Mouse (Mus musculus) brain, embryonic 14.5 days (tissue): ENCODE measurements at regions not wholly inside any gene's neighbourhood (a gene's known extent, or its start where the extent isn't known, plus 50 kb on each side); places are given as distances from the start of the nearest gene placed in this dataset.

Source experiments
- CTCF ChIP-seq: fragments of 200-500 bp; IDR thresholded peaks from 2 replicates; pipeline ENCODE4 v1.5.1; 2012; ENCODE audit warnings: inconsistent platforms, mild to moderate bottlenecking, moderate library complexity, borderline replicate concordance; ENCODE audit not compliant: insufficient read depth, insufficient read length; ENCODE audit errors: extremely low read depth
- POLR2A ChIP-seq: fragments of 200-500 bp; IDR thresholded peaks from 2 replicates; pipeline ENCODE4 v1.6.1; 2012; ENCODE audit warnings: mild to moderate bottlenecking, inconsistent platforms, borderline replicate concordance; ENCODE audit not compliant: poor library complexity, insufficient read depth, insufficient read length, severe bottlenecking; ENCODE audit errors: extremely low read depth

DNA sequence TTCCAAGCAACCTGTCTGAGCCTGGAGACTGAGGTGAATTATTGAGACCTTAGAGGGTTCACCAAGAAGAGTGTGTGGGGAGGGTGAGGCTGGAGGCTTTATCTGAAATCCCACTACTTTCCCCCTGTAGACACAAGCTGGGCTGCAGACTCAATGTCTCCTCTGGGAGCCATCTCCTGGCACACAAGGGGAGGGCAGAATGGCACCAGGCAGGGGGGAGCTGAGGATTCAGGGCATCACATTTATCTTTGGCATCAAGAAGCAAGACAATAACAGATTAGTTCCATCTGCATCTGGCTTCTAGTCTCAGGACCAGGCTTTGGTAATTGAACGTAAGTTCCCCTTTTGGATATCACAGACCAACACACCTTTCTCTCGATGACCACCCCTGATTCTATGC is 643.4 kb downstream of the Tmem114 start:
- no peak for TF ChIP-seq POLR2A
- no peak for TF ChIP-seq CTCF
